Mouse (Mus musculus): Measurements from ENCODE around the gene Nipsnap1.

- TF ChIP-seq CTCF (IDR thresholded peaks at IDR 0.05; ENCODE audit: low read depth) (no peak), EP300 (IDR thresholded peaks at IDR 0.05; ENCODE audit: low read depth) (no peak)
Observed at GRCm38 (mm10) chr11:4906231-4906630, 32.5 kb downstream of the Nipsnap1 start.

Data from liver, postnatal 0 days (tissue).